Mouse (Mus musculus) limb, embryonic 13.5 days (tissue): ENCODE measurements around the gene Gm21693. TPM values are rescaled to one million over a fixed set of nuclear protein-coding genes. Genes with fewer than 3 reads are reported as not detected.
"Not testable (repeated sequence)": the region's sequence is repeated elsewhere in the genome, so short reads cannot be mapped to it uniquely, and the experiment has no call there.

ENCODE experiments used
- ATAC-seq: fragments of 200-750 bp; cut with Nextera tagmentation; 2 replicates; pipeline ENCODE4 v1.8.0; 2017; ENCODE audit warnings: low read depth, moderate number of reproducible peaks, moderate TSS enrichment; ENCODE audit not compliant: low FRiP score
- H3K27ac ChIP-seq: fragments of 300-500 bp; sonication (generic); 2 replicates; pipeline ENCODE4 v1.5.1; 2015; ENCODE audit warnings: inconsistent platforms, mild to moderate bottlenecking, moderate library complexity
- H3K27me3 ChIP-seq: fragments of 300-500 bp; sonication (generic); 2 replicates; pipeline ENCODE4 v1.6.1; 2015; ENCODE audit warnings: mild to moderate bottlenecking, inconsistent platforms
- H3K36me3 ChIP-seq: fragments of 300-500 bp; sonication (generic); 2 replicates; pipeline ENCODE4 v1.6.1; 2015; ENCODE audit warnings: inconsistent platforms, mild to moderate bottlenecking, moderate library complexity
- H3K4me1 ChIP-seq: fragments of 300-500 bp; sonication (generic); 2 replicates; pipeline ENCODE4 v1.6.1; 2015; ENCODE audit warnings: inconsistent platforms
- H3K4me2 ChIP-seq: fragments of 300-500 bp; sonication (generic); replicated peaks from 2 replicates; pipeline ENCODE4 v1.6.1; 2015; ENCODE audit warnings: inconsistent platforms, mild to moderate bottlenecking, moderate library complexity
- H3K4me3 ChIP-seq: fragments of 300-500 bp; sonication (generic); 2 replicates; pipeline ENCODE4 v1.5.1; 2015; ENCODE audit warnings: moderate library complexity, mild to moderate bottlenecking, inconsistent platforms
- H3K9ac ChIP-seq: fragments of 300-500 bp; sonication (generic); 2 replicates; pipeline ENCODE4 v1.6.1; 2015; ENCODE audit warnings: mild to moderate bottlenecking, inconsistent platforms
- H3K9me3 ChIP-seq: fragments of 300-500 bp; sonication (generic); 2 replicates; pipeline ENCODE4 v1.6.1; 2016; ENCODE audit warnings: inconsistent platforms
- WGBS: fragments of 180-500 bp; shearing (Covaris S2); methylation state at CpG from one replicate; pipeline ENCODE4 v1.1.7; 2015; 5-methylcytosine and 5-hydroxymethylcytosine counted together
- polyA plus RNA-seq: library from polyadenylated mRNA; unstranded; fragments of >200 nt; fragmentation: Nextera tagmentation; extraction: Ambion mirVana; gene quantifications from 2 replicates; pipeline ENCODE4 v1.2.1, GENCODE M21; 2015

The Gm21693 gene
- not detected in 2 replicates for polyA plus RNA-seq

- not testable (repeated sequence) for H3K9me3 ChIP-seq, H3K4me1 ChIP-seq, H3K4me3 ChIP-seq, H3K36me3 ChIP-seq, H3K27ac ChIP-seq, H3K9ac ChIP-seq, H3K4me2 ChIP-seq, ATAC-seq, H3K27me3 ChIP-seq
- no CpG with 5 or more reads among the region's 9 CpGs for WGBS
These were observed at the start of gene Gm21693 for GRCm38 (mm10) chrY:3345229-3345628. TSS of gene Gm21693 (minus strand) at chrY:3345329.

- H3K27ac ChIP-seq, H3K4me3 ChIP-seq, ATAC-seq, H3K36me3 ChIP-seq, H3K9ac ChIP-seq, H3K4me1 ChIP-seq, H3K4me2 ChIP-seq, H3K27me3 ChIP-seq, H3K9me3 ChIP-seq: not testable (repeated sequence)
- WGBS, result no CpG with 5 or more reads among the region's 11 CpGs
These were observed 4.5 kb downstream of the Gm21693 start for GRCm38 (mm10) chrY:3340661-3341060.

- not testable (repeated sequence) for ATAC-seq, H3K9me3 ChIP-seq, H3K4me3 ChIP-seq, H3K27ac ChIP-seq, H3K4me2 ChIP-seq, H3K4me1 ChIP-seq, H3K36me3 ChIP-seq, H3K27me3 ChIP-seq, H3K9ac ChIP-seq
- WGBS, result no CpG with 5 or more reads among the region's 9 CpGs
These were observed 38.8 kb downstream of the Gm21693 start, which contains the start of gene Gm21677 for GRCm38 (mm10) chrY:3306349-3306748. TSS of gene Gm21677 (minus strand) at chrY:3306449.

Other genes with a start within 250 kb of the Gm21693 start
- gene Gm21677, start 38.9 kb downstream of the Gm21693 start, polyA plus RNA-seq, result not detected in 2 replicates
- gene Gm21704, start 64.8 kb upstream of the Gm21693 start, polyA plus RNA-seq, result not detected in 2 replicates
- not detected in 2 replicates for gene Gm21708, start 64.8 kb upstream of the Gm21693 start, polyA plus RNA-seq